Mouse (Mus musculus) v-Abl transformed pro-B cells (cell line): ENCODE data around the gene Gm45837.

Experiments
- in situ Hi-C, 2 experiments: fragments of 400-800 bp; cut with MboI; formaldehyde crosslinking; loops; one replicate each; pipeline ENCODE4 v1.15.1; 2025; ENCODE audit not compliant: unreplicated experiment in 2 of 2

Gm45837 gene

GRCm38 (mm10) chr7:101423970-101424369 is 13.3 kb downstream of the Gm45837 start:
- in situ Hi-C loops, result loop anchor here in 1 of 2 experiments (25.0 kb wide), 1 partner anchor 663 kb away; the partner anchor contains the start of gene Trpc2

DNA sequence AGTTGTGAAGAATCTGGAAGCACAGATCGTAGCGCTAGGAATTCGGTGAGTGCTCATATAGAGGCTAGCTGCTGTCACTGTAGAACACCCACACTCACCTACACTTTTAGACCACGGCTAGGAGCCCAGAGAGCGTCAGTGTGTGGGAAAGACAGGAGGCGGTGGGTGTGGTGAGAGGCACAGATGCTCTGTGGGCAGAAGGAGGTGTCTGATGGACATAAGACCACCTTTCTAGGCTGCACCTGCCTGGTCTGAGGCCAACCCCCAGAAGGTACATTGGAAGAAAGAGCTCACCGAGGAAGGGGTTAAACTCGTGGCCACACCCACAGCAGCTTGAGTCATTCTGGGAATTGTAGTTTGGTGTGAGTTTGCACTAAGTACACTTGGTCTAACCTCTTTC is 16.0 kb downstream of the Gm45837 start:
- in situ Hi-C loops, result no loop called here

DNA sequence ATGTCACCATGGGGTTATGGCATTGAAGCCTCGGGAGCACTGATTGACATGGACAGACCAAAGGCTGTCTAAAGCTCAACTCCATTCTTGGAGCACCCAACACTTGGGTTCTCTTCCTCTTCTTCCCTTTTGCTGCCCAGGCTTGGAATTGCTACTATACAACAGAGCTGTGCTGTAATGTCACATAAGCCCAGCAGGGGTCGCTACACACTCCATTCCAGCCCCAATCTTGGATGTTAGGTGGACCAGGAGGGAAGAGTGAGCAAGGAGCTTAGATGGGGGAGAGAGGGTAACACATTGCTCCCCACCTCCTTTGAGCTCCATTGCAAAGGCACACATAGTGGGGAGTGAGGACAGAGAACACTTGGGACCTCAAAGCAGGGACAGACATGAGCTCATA is 17.1 kb downstream of the Gm45837 start:
- in situ Hi-C loops, result no loop called here

DNA sequence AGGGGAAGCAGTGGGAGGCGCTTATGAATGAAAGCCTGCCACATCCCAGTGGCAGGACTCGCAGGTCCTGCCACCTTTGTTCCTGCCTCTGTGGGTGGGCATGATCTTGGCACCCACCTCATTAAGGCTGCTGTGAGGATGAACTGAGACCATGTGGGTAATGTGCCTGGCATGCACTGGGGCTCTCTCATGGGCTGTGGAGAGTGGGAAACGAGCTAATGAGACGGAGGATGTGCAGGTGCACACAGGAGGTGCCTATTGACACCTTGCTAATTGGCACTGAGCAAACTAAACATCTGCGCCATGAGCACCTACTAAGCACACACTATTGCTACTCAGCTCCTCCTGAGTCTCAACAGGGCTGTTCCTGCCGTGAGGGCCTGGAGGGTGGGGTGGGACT is 24.4 kb downstream of the Gm45837 start:
- in situ Hi-C loops, result no loop called here

DNA sequence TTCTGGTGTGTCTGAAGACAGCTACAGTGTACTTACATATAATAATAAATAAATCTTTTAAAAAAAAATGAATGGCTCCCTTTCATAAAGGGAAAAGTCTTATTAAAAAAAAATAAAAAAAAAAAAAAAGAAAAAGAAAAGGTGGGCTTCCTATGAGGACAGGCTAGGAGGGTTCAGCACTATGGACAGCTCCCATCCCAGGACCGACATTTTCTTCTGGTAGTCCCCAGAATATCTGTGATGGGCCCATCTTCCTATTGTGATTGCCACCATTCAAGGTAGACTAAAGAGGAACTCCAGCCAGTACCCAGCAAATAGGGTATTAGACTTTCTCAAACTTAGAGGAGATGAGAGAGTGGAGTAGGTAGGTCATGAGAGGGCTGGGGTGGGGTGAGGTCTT is 27.2 kb downstream of the Gm45837 start:
- in situ Hi-C loops, result no loop called here

DNA sequence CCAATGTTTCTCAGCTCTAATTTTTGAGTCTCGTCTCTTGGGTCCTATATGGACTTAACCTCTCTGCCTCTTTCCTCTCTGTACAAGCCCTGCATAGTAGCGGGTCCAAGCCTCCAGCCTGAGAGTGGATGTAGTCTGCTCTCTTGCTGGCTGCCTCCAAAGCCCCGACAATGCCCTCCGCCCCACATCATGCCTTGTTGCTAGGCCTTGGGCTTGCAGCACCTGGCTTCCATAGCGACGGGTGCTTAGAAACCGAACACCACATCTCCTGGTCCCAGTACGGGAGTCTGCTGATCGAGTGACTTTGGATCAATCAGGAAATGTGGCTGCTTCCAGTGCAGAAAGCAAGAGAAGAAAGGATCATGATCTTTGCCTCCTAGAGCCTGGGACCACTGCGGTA is 32.4 kb downstream of the Gm45837 start:
- in situ Hi-C loops, result no loop called here

DNA sequence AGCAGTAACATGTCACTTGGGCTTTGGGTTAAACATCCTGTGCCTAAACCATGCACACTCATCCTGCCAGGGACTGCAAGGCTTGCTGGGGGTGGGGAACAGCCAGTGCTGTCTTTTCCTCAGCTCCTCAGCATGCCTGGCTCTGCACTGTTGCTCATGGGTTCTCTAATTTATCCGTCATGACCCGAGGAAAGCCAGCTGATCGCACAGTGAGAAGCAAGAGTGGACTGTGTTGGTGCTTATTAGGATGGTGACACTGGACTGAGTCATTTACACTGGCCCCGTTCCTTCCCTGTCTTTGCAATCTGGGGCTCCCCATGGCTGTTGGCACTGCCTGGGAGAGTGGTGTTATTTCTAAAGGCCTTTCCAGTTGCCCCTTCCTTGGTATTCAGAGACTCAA is 33.5 kb downstream of the Gm45837 start:
- in situ Hi-C loops, result no loop called here

DNA sequence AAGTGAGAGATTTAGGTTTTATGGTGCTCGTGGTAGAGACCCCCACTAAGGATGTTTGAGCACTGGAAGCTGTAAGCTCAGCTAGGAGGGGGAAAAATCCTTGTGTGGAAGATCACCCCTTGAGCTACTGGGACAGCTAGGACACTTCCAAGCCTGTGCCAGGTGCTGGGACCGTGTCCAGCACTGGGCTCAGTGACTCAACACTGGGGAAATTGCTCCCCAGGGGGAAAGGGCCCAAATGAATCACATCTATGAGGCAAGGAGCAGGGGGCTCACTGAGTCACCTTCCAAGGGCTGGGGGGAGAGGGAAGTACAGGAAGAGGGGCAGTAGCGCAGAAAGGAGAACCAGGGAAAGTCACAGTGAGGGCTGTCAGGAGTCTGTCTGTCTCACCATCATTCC is 39.2 kb downstream of the Gm45837 start:
- in situ Hi-C loops, result loop anchor here (5.0 kb wide), 1 partner anchor 52 kb away; no protein-coding TSS in a partner anchor

- in situ Hi-C loops, result loop anchor here (5.0 kb wide), 1 partner anchor 52 kb away; no protein-coding TSS in a partner anchor
Measured at GRCm38 (mm10) chr7:101450422-101451401, 40.0 kb downstream of the Gm45837 start.

GRCm38 (mm10) chr7:101452669-101453068 is 42.0 kb downstream of the Gm45837 start:
- in situ Hi-C loops, result loop anchor here (5.0 kb wide), 1 partner anchor 50 kb away; no protein-coding TSS in a partner anchor

- in situ Hi-C loops, result loop anchor here (5.0 kb wide), 1 partner anchor 49 kb away; no protein-coding TSS in a partner anchor
Measured at GRCm38 (mm10) chr7:101453296-101453695, 42.6 kb downstream of the Gm45837 start.

DNA sequence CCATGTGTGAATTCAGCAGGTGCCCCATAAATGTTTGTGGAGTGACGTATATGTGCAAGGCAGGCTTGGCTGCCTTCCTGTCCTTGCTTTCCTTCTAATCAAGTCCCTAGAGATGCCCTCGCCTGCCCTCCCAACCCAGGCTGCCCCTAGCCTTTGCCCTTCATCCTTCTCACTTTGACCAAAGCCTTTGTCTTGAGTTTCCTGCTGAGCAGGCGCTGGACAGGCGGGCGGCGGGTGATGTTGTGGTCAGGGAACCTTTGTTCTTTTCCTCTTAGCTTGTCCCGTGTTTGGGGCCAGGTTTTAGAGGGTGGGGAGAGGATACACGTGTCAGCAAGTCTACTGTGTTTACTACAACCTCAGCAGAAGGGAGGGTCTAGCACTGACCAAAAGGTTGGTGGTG is 43.0 kb downstream of the Gm45837 start:
- in situ Hi-C loops, result loop anchor here (5.0 kb wide), 1 partner anchor 49 kb away; no protein-coding TSS in a partner anchor

DNA sequence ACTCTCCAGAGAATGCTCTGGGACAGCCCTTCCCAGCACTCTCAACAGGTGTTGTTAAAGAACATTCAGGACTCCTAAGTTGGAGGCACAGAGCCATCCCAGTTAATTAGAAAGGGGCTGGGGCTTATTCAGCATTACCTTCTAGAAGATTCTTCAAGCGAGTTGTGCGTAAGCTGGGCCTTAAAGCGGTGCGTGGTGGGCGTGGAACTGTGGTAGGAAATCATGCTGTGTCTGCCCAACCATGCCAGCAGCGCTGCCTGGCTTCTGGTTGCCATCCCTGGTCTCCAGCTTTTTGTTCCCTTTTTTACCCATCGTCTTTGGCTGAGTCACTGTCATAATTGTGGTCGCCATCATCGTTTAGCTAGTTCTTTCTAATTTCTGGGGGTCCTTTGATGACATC is 43.8 kb downstream of the Gm45837 start:
- in situ Hi-C loops, result loop anchor here (5.0 kb wide), 1 partner anchor 48 kb away; no protein-coding TSS in a partner anchor

DNA sequence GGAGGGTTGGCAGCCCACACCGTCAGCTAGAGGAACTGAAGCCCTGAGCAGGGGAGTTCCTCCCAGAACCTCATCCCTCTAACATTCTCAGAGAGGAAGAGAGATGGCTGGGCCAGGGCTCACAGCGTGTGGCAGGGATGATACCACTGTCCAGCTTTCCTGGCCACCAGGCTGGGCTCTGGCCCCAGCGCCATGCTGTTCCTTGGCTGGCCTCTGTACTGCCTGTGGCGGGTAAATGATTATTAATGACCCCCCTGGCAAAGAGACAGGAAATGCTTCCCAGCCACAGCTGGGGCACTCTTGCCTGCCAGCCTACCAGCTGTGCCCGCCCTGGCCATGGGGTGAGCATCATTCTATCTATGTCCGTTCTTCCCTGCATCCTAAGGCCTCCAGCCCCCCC is 44.5 kb downstream of the Gm45837 start:
- in situ Hi-C loops, result no loop called here

DNA sequence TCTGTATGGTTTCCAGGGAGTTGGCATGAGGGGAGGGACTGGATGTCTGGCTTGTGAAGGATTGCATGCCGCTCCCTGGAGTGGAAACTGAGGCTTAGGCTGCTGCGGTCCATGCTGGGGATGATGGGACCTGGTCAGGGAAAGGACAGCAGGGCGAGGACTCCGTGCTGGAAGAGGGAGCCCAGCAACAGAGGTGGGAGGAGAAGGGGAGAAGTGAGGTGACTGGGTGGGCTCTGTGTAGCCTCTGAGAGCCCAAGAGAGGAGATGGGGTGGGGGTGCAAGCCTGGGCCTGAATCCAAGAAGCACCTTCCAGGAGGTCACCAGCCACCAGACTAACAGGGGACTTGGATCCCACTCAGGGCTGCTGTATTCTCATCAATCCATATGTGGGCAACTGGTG is 45.6 kb downstream of the Gm45837 start:
- in situ Hi-C loops, result no loop called here

GRCm38 (mm10) chr7:101456789-101457188 is 46.1 kb downstream of the Gm45837 start:
- in situ Hi-C loops, result no loop called here

- in situ Hi-C loops, result no loop called here
Measured at GRCm38 (mm10) chr7:101457283-101457682, 46.6 kb downstream of the Gm45837 start.

GRCm38 (mm10) chr7:101457801-101458200 is 47.1 kb downstream of the Gm45837 start:
- in situ Hi-C loops, result no loop called here

GRCm38 (mm10) chr7:101458278-101458781 is 47.6 kb downstream of the Gm45837 start:
- in situ Hi-C loops, result no loop called here

- in situ Hi-C loops, result no loop called here
Measured at GRCm38 (mm10) chr7:101459305-101459813, 48.7 kb downstream of the Gm45837 start.

- in situ Hi-C loops, result no loop called here
Measured at GRCm38 (mm10) chr7:101459923-101460607, 49.4 kb downstream of the Gm45837 start.
